Mouse (Mus musculus) cortical plate, adult 2 months (tissue): ENCODE measurements around the gene Myoz1.

Experiments
- CTCF ChIP-seq: fragments of 200-500 bp; IDR thresholded peaks from 2 replicates; pipeline ENCODE4 v1.5.1; 2011; ENCODE audit warnings: mild to moderate bottlenecking, control low read depth, low read length; ENCODE audit not compliant: insufficient read depth; ENCODE audit errors: extremely low read depth
- POLR2A ChIP-seq: fragments of 200-500 bp; IDR thresholded peaks from 2 replicates; pipeline ENCODE4 v1.6.1; 2011; ENCODE audit warnings: mild to moderate bottlenecking, low read length, control low read depth; ENCODE audit not compliant: insufficient read depth; ENCODE audit errors: extremely low read depth

DNA sequence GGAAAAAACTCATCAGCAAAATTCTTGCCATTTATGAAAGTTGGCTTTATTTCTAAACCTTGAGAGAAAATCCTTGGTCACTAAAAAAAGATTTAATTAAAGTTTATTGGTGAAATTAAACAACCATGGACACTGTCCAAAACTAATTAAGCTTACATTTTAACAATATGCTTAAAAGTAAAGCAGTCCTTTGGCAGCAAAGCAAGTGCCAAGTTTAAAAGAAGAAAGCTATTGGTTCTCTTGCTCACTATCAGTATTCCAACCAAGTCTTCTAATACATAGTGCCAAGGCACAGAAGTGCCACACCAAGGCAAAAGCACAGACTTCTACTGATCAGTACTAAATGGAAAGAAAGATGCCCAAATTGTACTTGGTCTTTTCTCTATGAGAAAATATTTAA, 37.2 kb downstream of the Myoz1 start:
- TF ChIP-seq CTCF (no peak), POLR2A (no peak)
